Mouse (Mus musculus) liver, postnatal 0 days (tissue): ENCODE data around the gene Il17d. TPM values are rescaled to one million over a fixed set of nuclear protein-coding genes. Genes with fewer than 3 reads are reported as not detected.

Experiments
- ATAC-seq: fragments of 200-750 bp; cut with Nextera tagmentation; 2 replicates; pipeline ENCODE4 v1.8.0; 2017; ENCODE audit warnings: mild to moderate bottlenecking, moderate library complexity
- DNase-seq: peaks from one replicate; pipeline ENCODE4 v3.0.0-alpha.2; 2016
- H3K27ac ChIP-seq: fragments of 300-500 bp; sonication (generic); 2 replicates; pipeline ENCODE4 v1.5.1; 2014; ENCODE audit warnings: antibody characterized with exemption, moderate library complexity, mild to moderate bottlenecking, low read depth
- H3K27me3 ChIP-seq: fragments of 300-500 bp; sonication (generic); 2 replicates; pipeline ENCODE4 v1.6.1; 2014; ENCODE audit warnings: low read length, control low read depth, mixed read lengths; ENCODE audit not compliant: insufficient read depth
- H3K36me3 ChIP-seq: fragments of 300-500 bp; sonication (generic); replicated peaks from 2 replicates; pipeline ENCODE4 v1.6.1; 2014; ENCODE audit warnings: mild to moderate bottlenecking, control low read depth, low read length, moderate library complexity, mixed read lengths; ENCODE audit not compliant: insufficient read depth
- H3K4me1 ChIP-seq: fragments of 300-500 bp; sonication (generic); 2 replicates; pipeline ENCODE4 v1.6.1; 2014; ENCODE audit warnings: antibody characterized with exemption, mild to moderate bottlenecking, control low read depth; ENCODE audit not compliant: insufficient read depth
- H3K4me2 ChIP-seq: fragments of 300-500 bp; sonication (generic); 2 replicates; pipeline ENCODE4 v1.6.1; 2014; ENCODE audit warnings: low read depth, mild to moderate bottlenecking, low read length, moderate library complexity, mixed read lengths
- H3K4me3 ChIP-seq: fragments of 300-500 bp; sonication (generic); 2 replicates; pipeline ENCODE4 v1.5.1; 2014; ENCODE audit warnings: low read depth, low read length
- H3K9ac ChIP-seq: fragments of 300-500 bp; sonication (generic); replicated peaks from 2 replicates; pipeline ENCODE4 v1.6.1; 2014; ENCODE audit warnings: mild to moderate bottlenecking, moderate library complexity
- H3K9me3 ChIP-seq: fragments of 300-500 bp; sonication (generic); 2 replicates; pipeline ENCODE4 v1.6.1; 2016; ENCODE audit warnings: mild to moderate bottlenecking, control low read depth, low read length, mixed read lengths
- CTCF ChIP-seq: sonication (generic); IDR thresholded peaks from 2 replicates; pipeline ENCODE4 v1.5.1; 2016; ENCODE audit warnings: antibody characterized with exemption, low read depth
- EP300 ChIP-seq: IDR thresholded peaks from 2 replicates; pipeline ENCODE4 v1.6.1; 2016; ENCODE audit warnings: antibody characterized with exemption, low read depth, mild to moderate bottlenecking
- WGBS: fragments of 180-500 bp; shearing (Covaris S2); extraction: QIAGEN DNeasy Blood & Tissue Kit; methylation state at CpG from one replicate; pipeline ENCODE4 v1.1.7; 2014; ENCODE audit not compliant: insufficient replicate concordance; 5-methylcytosine and 5-hydroxymethylcytosine counted together
- polyA plus RNA-seq: library from polyadenylated mRNA; unstranded; fragments of >200 nt; fragmentation: Nextera tagmentation; extraction: Ambion mirVana; gene quantifications from 2 replicates; pipeline ENCODE4 v1.2.1, GENCODE M21; 2015

The Il17d gene
- polyA plus RNA-seq, 1 experiment from 2014 or later, result 0.19 TPM

GRCm38 (mm10) chr14:57571155-57572133 lies 46.9 kb downstream of the Il17d start, which contains the start of gene Eef1akmt1:
Gene Eef1akmt1, minus strand, starts transcription at chr14:57571612.
- WGBS, result 5% methylated on average over 35 of the region's 35 CpGs
- TF ChIP-seq CTCF (no peak), EP300 (0 out of 2 replicates have a peak, but pooled peaks have one; percentile 10)

DNA sequence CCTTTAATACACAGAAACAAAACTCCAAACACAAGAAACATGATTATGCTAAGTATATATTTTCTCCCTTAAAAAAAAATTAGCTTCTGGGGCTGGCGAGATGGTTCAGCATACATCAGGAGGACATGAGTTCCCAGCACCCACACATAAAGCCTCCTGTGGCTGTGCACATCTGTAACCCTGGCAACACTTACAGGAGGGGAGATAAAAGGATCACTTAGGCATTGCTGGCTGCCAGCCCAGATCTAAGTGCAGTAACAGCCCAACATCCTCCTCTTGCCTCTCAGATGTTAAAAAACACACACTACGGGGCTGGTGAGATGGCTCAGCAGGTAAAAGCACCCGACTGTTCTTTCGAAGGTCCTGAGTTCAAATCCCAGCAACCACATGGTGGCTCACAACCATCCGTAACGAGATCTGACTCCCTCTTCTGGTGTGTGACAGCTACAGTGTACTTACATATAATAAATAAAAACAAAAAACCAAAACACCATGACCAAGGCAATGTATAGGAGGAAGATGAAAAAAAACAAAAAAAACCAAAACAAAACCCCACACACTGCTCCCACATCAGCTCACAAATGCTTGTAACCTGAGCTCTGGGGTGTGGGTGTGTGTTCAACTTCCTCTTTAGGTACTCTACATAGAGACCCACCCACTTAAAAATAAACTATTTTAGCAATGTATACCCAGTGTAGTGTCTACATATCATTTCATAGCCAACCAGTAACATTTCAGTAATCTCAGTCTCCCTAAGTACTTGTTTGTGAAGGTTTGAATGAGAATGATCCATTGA lies 50.4 kb downstream of the Il17d start:
- Histone ChIP-seq H3K27ac (no peak overlapping the region), H3K9ac (no peak overlapping the region), H3K27me3 (no peaks in the 10 kb centered on the region), H3K4me1 (peaks cover 8% of the 10 kb centered on the region), H3K4me3 (no peak overlapping the region), H3K9me3 (peaks cover 4% of the 10 kb centered on the region; the same call in 1 of the 2 replicates), H3K4me2 (no peak overlapping the region), H3K36me3 (0 out of 2 replicates have a peak, but pooled peaks cover 4% of the 10 kb centered on the region)
- TF ChIP-seq CTCF (no peak), EP300 (no peak)
- DNase-seq, result no peak
- ATAC-seq, result no peak
- WGBS, result 78% methylated on average over 6 of the region's 6 CpGs

More at GRCm38 (mm10) chr14:57571155-57572133, 46.9 kb downstream of the Il17d start, which contains the start of gene Eef1akmt1:
- Histone ChIP-seq H3K27me3 (no peaks in the 10 kb centered on the region), H3K9ac (peak within 1 kb of the TSS; percentile 66), H3K4me1 (peaks cover 10% of the 10 kb centered on the region), H3K9me3 (peaks cover 4% of the 10 kb centered on the region; the same call in 1 of the 2 replicates), H3K27ac (peak within 1 kb of the TSS; percentile 66), H3K36me3 (no peaks in the 10 kb centered on the region), H3K4me3 (peak within 1 kb of the TSS; percentile 68), H3K4me2 (peak within 1 kb of the TSS; percentile 73)
- peak; percentile 95 for DNase-seq
- peak; percentile 100 for ATAC-seq

DNA sequence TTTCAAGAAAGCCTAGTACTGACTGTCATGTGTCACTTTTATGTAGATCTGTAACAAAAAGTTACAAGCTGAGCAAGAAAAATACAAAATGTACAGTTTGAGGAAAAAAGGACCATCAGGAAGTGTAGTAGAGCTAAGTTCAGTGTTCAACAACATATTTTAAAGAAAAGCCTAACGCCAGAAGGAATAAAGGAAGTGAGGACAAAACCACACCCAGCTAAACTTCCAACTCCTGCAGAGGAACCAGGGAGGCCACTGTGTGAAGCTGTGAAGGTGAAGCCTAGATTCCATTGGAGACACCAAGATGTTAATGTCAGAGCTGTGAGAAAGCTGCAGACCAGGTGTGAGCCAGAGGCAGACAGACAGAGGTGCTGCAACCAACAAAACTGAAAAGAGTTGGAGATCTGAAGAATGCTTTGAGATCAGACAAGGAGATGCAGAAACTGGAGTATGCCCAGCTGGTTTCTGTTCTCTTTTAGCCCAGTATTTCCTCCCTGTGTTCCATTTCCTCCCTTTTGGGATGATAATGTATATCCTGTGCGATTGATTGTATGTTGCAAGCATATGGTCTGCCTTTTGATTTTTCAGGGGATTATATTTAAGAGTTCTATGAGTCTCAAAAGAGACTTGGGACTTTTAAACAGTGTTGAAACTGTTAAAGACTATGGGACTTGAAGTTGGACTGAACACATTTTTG lies 51.9 kb downstream of the Il17d start:
- Histone ChIP-seq H3K4me3 (no peak overlapping the region), H3K27me3 (no peaks in the 10 kb centered on the region), H3K36me3 (peaks cover 7% of the 10 kb centered on the region; the same call in 1 of the 2 replicates), H3K4me2 (no peak overlapping the region), H3K9me3 (peaks cover 4% of the 10 kb centered on the region; the same call in 1 of the 2 replicates), H3K9ac (no peak overlapping the region), H3K27ac (no peak overlapping the region), H3K4me1 (no peaks in the 10 kb centered on the region)
- no peak for ATAC-seq
- WGBS, result 73% methylated on average over 2 of the region's 2 CpGs
- no peak for TF ChIP-seq EP300
- TF ChIP-seq CTCF, result no peak
- DNase-seq, result no peak

DNA sequence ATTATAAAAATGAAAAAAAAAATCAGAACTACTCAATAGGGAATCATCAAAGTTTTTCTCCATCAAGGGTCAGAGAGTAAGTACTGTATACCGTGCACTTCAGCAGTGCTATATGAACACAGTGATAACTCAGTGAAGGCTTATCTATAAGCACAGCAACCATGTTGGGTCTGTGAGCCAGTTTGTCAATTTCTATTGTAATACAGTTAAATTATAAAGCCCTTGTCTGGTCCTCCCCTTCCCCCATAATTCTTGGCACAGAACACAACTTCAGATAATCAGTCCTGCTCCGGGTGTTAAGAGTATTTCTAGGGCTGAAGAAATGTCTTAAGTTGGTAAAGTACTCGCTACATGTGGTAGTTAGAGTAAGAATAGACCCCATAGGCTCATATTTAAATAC lies 67.3 kb downstream of the Il17d start:
- no peaks in the 10 kb centered on the region for H3K27me3 ChIP-seq
- H3K36me3 ChIP-seq, result peaks cover 50% of the 10 kb centered on the region
- H3K9me3 ChIP-seq, result no peaks in the 10 kb centered on the region
- no peak overlapping the region for H3K4me3 ChIP-seq
- no peak for TF ChIP-seq EP300
- no peak for TF ChIP-seq CTCF
- 59% methylated on average over 3 of the region's 3 CpGs for WGBS
- no peak for ATAC-seq
- no peaks in the 10 kb centered on the region for H3K4me1 ChIP-seq
- H3K9ac ChIP-seq, result no peak overlapping the region
- H3K27ac ChIP-seq, result no peak overlapping the region
- no peak overlapping the region for H3K4me2 ChIP-seq
- no peak for DNase-seq

Other genes with a start within 250 kb of the Il17d start
- gene Cryl1, start 126.2 kb upstream of the Il17d start, polyA plus RNA-seq, result 6.7 and 7.3 TPM in 2 replicates
- 1.2 and 2.4 TPM in 2 replicates for gene Ift88, start 100.7 kb upstream of the Il17d start, polyA plus RNA-seq
- gene Eef1akmt1, start 46.8 kb downstream of the Il17d start, polyA plus RNA-seq, result 17.6 and 17.7 TPM in 2 replicates
- gene Xpo4, start 140.7 kb downstream of the Il17d start, polyA plus RNA-seq, result 4.9 and 5.0 TPM in 2 replicates
- gene Gm49361, start 221.3 kb downstream of the Il17d start, polyA plus RNA-seq, result not detected in 2 replicates
- 4.7 and 4.9 TPM in 2 replicates for gene Lats2, start 233.6 kb downstream of the Il17d start, polyA plus RNA-seq